Mouse (Mus musculus): ENCODE measurements at regions not wholly inside any gene's neighbourhood (a gene's known extent, or its start where the extent isn't known, plus 50 kb on each side); places are given as distances from the start of the nearest gene placed in this dataset.

DNA sequence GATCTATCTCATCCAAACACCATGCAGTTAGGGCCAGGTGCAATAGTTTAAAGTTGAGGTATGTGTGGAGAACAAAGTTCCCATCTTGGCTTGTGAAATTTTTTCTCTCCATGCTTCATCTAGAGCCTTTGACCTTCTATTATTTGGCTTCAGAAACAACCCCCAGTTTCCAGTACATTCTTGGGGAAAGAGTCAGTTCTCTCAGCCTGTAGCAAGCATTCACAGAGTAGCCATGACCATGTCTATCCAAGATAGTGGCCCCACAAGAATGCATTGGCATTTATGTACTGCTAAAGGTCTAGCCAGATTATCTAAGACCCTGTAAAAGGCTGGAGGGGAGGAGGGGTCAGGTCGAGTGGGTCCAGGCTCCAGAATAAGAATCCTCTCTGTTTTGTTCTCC, 229.8 kb downstream of the En1 start:
- no peak for ATAC-seq (ENCODE audit: insufficient number of reproducible peaks, low FRiP score, low TSS enrichment, low read depth)
- no peaks in the 10 kb centered on the region for H3K4me1 ChIP-seq
- no peaks in the 10 kb centered on the region for H3K27me3 ChIP-seq
- 63% methylated on average over 1 of the region's 1 CpGs for WGBS
- no peak overlapping the region for H3K9ac ChIP-seq
- no peaks in the 10 kb centered on the region for H3K36me3 ChIP-seq
- no peak overlapping the region for H3K27ac ChIP-seq
- no peaks in the 10 kb centered on the region for H3K9me3 ChIP-seq
- H3K4me3 ChIP-seq: no peak overlapping the region
- H3K4me2 ChIP-seq: no peak overlapping the region

DNA sequence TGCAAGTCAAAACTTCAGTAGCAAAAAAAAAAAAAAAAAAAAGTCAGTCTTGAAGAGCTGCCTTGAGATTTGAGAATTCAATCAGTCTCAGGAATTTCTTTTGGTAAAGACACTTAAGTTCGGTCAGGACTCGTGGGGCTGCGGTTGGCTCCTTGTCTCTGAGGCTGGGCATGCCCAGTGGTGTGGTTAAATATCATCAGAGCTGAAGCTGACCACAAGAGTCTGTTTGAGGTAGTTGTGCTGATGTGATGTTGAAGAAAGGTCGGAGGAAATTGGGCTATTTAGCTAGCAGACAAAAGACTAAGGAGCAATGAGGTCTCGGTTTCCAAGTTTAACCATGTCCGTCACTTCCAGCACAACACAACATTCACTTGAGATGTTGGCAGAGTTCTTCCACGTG, 240.4 kb downstream of the En1 start:
- Histone ChIP-seq H3K9ac (no peak overlapping the region), H3K4me2 (no peak overlapping the region)

DNA sequence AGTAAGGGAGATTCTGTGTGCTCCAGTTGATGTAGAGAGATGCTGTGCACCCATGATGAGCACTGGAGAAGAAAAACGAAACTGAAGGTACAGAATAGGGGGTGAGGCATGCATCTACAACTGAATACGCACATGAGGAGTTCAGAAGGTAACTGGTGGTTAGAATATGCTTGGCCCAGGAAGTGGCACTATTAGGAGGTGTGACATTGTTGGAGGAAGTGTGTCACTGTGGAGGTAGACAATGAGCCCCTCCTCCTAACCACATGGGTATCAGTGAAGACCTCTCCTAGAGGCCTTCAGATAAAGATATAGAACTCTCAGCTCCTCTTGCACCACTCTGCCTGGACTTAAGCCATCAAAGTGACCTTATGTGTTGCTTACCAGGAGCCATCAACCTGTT, 243.9 kb downstream of the En1 start:
- no peak overlapping the region for H3K4me3 ChIP-seq
- WGBS: 73% methylated on average over 2 of the region's 2 CpGs
- no peak overlapping the region for H3K4me2 ChIP-seq
- no peaks in the 10 kb centered on the region for H3K27me3 ChIP-seq
- no peak for ATAC-seq (ENCODE audit: insufficient number of reproducible peaks, low FRiP score, low TSS enrichment, low read depth)
- no peaks in the 10 kb centered on the region for H3K36me3 ChIP-seq
- H3K9me3 ChIP-seq: no peaks in the 10 kb centered on the region
- H3K27ac ChIP-seq: no peak overlapping the region
- H3K9ac ChIP-seq: no peak overlapping the region
- no peaks in the 10 kb centered on the region for H3K4me1 ChIP-seq

More for the DNA sequence above, 240.4 kb downstream of the En1 start:
- no peaks in the 10 kb centered on the region for H3K36me3 ChIP-seq
- no peaks in the 10 kb centered on the region for H3K4me1 ChIP-seq
- H3K9me3 ChIP-seq: no peaks in the 10 kb centered on the region
- no peak overlapping the region for H3K4me3 ChIP-seq
- no peaks in the 10 kb centered on the region for H3K27me3 ChIP-seq
- H3K27ac ChIP-seq: no peak overlapping the region
- 48% methylated on average over 7 of the region's 7 CpGs for WGBS
- no peak for ATAC-seq (ENCODE audit: insufficient number of reproducible peaks, low FRiP score, low TSS enrichment, low read depth)

DNA sequence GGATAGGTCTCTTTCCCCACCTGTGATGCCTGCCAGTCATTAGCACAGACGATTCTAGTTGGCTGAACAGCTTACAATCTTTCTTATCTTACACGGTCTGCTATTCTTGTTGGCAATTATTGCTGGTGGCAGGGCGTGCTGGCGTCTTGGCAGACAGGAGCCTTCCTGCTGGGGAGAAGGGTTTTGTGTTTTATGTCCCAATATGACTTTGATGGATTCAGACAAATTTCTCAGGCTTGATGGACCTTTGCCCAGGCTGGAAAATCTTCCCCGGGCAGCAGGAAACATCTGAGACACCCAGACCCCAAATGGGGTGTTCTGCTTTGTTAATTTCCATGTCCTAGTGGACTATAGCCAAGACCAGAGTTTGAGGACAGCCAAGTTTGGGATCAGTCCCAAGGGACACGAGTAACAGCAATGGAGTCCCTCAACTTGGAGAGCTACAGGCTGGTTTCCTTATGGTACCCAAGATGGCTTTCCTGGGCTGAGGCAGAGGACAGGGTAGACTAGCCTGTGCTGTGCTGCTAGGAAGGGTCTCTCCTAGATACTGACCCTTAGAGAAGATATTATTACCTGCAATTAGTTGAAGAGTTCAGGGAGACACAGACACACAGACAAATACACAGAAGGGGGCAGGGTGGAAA, 249.8 kb downstream of the En1 start:
- peaks cover 7% of the 10 kb centered on the region; the same call in 1 of the 2 replicates for H3K4me1 ChIP-seq
- 56% methylated on average over 6 of the region's 6 CpGs for whole genome bisulfite sequencing
- no peak overlapping the region for H3K4me2 ChIP-seq
- ATAC-seq (ENCODE audit: insufficient number of reproducible peaks, low FRiP score, low TSS enrichment, low read depth): no peak
- no peaks in the 10 kb centered on the region for H3K27me3 ChIP-seq
- no peak overlapping the region for H3K4me3 ChIP-seq
- H3K27ac ChIP-seq: no peak overlapping the region
- H3K9ac ChIP-seq: no peak overlapping the region
- H3K9me3 ChIP-seq: no peaks in the 10 kb centered on the region
- H3K36me3 ChIP-seq: no peaks in the 10 kb centered on the region

DNA sequence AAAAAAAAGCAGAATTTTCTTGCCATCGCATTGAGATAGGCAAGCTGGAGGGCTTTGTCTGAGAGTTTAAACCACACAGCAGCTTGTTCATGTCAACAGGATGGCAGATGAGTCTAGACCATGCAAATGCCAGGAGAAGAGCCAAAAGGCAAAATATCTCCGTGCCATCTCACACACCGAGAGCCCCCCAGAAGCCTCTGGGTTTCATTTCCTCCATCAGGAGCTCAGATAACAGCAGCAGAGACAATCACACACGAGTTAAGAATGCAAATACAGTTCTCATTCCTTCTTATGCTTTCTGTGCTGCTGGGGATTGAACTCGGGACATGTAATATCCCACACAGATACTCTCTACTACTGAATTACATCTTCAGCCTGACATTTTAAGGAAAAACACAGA, 255.3 kb downstream of the En1 start:
- H3K9ac ChIP-seq: no peak overlapping the region
- H3K27me3 ChIP-seq: no peaks in the 10 kb centered on the region
- H3K9me3 ChIP-seq: no peaks in the 10 kb centered on the region
- no peak overlapping the region for H3K4me2 ChIP-seq
- no peak overlapping the region for H3K27ac ChIP-seq
- H3K36me3 ChIP-seq: no peaks in the 10 kb centered on the region
- no peak for ATAC-seq (ENCODE audit: insufficient number of reproducible peaks, low FRiP score, low TSS enrichment, low read depth)
- H3K4me3 ChIP-seq: no peak overlapping the region
- peaks cover 2% of the 10 kb centered on the region; the same call in 1 of the 2 replicates for H3K4me1 ChIP-seq
- WGBS: 58% methylated on average over 5 of the region's 5 CpGs

DNA sequence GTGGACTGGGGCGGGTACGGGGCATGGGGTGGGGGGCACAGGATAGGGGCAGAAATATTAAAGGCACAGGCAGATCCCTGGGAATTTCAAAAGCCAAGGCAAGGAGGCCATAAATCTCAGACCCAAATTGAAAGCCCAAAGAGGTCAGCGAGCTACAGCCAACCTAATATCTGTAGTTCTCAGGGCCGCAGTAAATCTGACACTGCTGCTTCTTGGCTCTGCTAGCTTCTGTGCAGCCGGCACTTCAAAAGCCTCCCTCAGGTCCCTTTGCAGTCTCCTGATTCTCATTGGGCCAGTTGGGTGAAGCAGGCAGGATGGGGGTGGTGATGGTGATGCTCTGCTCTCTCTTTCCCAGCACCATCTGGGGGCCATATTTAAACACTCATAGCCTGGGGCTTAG, 257.3 kb downstream of the En1 start:
- Histone ChIP-seq H3K4me2 (no peak overlapping the region), H3K4me3 (no peak overlapping the region), H3K36me3 (no peaks in the 10 kb centered on the region), H3K9ac (no peak overlapping the region), H3K9me3 (no peaks in the 10 kb centered on the region), H3K4me1 (peaks cover 2% of the 10 kb centered on the region; the same call in 1 of the 2 replicates), H3K27ac (no peak overlapping the region), H3K27me3 (no peaks in the 10 kb centered on the region)
- WGBS: 27% methylated on average over 5 of the region's 5 CpGs
- ATAC-seq (ENCODE audit: insufficient number of reproducible peaks, low FRiP score, low TSS enrichment, low read depth): no peak

DNA sequence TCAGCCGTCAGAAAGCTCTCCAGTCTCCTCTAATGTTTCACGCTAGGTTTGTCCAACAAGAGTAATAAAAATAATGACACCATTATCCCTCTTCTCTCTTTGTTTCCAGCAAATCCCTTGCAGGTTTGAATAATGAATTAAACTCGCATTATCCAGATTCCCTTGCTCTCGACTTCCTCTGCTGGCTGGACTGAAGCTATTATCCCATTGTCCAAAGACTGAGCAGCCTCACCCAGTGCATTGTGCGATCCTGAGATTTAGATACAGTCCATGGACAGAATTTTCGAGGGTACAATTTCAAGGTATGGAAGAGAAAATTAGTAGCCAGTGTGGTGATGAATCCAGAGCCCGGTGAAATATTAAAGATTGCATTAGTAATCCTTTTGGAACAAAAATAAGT, 270.3 kb downstream of the En1 start:
- H3K9me3 ChIP-seq: no peaks in the 10 kb centered on the region
- H3K36me3 ChIP-seq: no peaks in the 10 kb centered on the region
- no peak overlapping the region for H3K9ac ChIP-seq
- WGBS: 67% methylated on average over 7 of the region's 7 CpGs
- H3K4me2 ChIP-seq: no peak overlapping the region
- ATAC-seq (ENCODE audit: insufficient number of reproducible peaks, low FRiP score, low TSS enrichment, low read depth): no peak
- no peak overlapping the region for H3K27ac ChIP-seq
- no peak overlapping the region for H3K4me3 ChIP-seq
- no peaks in the 10 kb centered on the region for H3K4me1 ChIP-seq
- no peaks in the 10 kb centered on the region for H3K27me3 ChIP-seq

DNA sequence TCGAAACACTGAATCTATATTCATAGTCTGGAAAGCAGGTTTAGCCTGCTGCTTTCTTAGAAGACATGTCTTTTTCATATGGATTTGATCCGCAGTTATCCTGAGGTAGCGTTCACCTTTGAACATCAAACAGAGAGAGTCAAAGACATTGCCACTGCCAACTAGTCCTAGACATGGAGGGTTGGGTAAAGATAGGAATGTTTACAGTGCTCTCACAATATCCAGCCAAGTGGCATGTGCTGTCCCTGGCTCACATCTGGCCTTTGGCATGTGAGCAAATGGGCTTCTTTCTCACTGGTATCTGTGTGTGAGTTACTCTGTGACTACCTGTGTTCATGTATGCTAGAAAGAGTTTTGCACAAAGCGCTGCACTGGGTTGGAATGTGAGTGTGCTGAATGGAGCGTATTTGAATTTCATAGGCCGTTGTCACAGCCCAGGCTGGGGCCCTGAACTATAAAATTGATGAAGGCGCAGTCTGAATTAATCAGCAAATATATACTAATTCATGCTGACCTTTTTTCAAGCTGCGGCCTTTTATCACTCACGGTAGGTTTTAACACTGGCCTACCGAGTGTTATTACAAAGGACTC, 280.8 kb downstream of the En1 start:
- 75% methylated on average over 10 of the region's 10 CpGs for WGBS

DNA sequence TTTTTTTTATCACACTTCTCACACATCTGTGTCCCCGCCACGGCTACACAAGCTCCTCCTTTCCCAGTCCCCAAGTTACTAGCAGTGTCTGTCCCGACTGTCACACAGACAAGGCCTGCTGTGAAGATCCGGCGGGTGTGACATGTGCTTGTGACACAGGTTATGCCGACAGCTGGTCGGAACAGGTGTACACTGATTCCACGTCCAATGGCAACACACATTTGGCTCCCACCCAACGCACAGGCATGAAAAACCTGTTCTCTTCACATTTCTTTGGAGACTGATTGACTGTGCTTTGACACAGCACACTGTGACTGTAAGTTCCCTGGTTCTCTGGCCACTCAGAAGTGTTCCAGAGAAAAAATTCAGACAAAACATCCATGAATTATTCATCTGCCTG, 281.4 kb downstream of the En1 start:
- Histone ChIP-seq H3K27me3 (no peaks in the 10 kb centered on the region), H3K4me3 (no peak overlapping the region), H3K36me3 (no peaks in the 10 kb centered on the region), H3K9ac (no peak overlapping the region), H3K27ac (no peak overlapping the region), H3K9me3 (no peaks in the 10 kb centered on the region), H3K4me1 (no peaks in the 10 kb centered on the region; the same call in 1 of the 2 replicates), H3K4me2 (no peak overlapping the region)
- WGBS: 61% methylated on average over 9 of the region's 9 CpGs
- ATAC-seq (ENCODE audit: insufficient number of reproducible peaks, low FRiP score, low TSS enrichment, low read depth): no peak

More for the DNA sequence above, 280.8 kb downstream of the En1 start:
- no peaks in the 10 kb centered on the region for H3K27me3 ChIP-seq
- H3K36me3 ChIP-seq: no peaks in the 10 kb centered on the region
- H3K4me2 ChIP-seq: no peak overlapping the region
- H3K4me1 ChIP-seq: no peaks in the 10 kb centered on the region; the same call in 1 of the 2 replicates
- no peak for ATAC-seq (ENCODE audit: insufficient number of reproducible peaks, low FRiP score, low TSS enrichment, low read depth)
- no peaks in the 10 kb centered on the region for H3K9me3 ChIP-seq
- H3K9ac ChIP-seq: no peak overlapping the region
- H3K27ac ChIP-seq: no peak overlapping the region
- no peak overlapping the region for H3K4me3 ChIP-seq

DNA sequence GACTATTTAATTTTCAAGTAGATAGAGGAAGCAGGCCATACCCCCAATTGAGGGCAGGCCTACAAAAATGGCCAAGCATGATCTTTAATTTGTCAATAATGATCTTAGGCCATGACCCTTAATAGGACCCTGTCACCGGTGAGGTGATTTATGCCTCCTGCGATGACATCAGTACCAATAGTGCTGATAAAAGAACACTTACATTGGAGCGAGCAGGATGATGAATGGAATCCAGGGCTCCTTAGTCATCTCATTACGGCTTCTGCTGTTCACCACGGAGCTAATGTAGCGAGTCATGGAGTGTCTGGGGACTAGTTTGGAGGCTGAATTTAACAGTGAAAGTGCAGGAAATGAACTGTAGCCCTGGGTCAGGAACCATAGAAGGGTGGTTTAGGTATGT, 308.6 kb downstream of the En1 start:
- no peaks in the 10 kb centered on the region for H3K36me3 ChIP-seq
- no peaks in the 10 kb centered on the region for H3K4me1 ChIP-seq
- no peak overlapping the region for H3K4me2 ChIP-seq
- WGBS: 54% methylated on average over 6 of the region's 6 CpGs
- H3K4me3 ChIP-seq: no peak overlapping the region
- no peak overlapping the region for H3K27ac ChIP-seq
- H3K9ac ChIP-seq: no peak overlapping the region
- H3K9me3 ChIP-seq: no peaks in the 10 kb centered on the region
- ATAC-seq (ENCODE audit: insufficient number of reproducible peaks, low FRiP score, low TSS enrichment, low read depth): no peak
- H3K27me3 ChIP-seq: no peaks in the 10 kb centered on the region

DNA sequence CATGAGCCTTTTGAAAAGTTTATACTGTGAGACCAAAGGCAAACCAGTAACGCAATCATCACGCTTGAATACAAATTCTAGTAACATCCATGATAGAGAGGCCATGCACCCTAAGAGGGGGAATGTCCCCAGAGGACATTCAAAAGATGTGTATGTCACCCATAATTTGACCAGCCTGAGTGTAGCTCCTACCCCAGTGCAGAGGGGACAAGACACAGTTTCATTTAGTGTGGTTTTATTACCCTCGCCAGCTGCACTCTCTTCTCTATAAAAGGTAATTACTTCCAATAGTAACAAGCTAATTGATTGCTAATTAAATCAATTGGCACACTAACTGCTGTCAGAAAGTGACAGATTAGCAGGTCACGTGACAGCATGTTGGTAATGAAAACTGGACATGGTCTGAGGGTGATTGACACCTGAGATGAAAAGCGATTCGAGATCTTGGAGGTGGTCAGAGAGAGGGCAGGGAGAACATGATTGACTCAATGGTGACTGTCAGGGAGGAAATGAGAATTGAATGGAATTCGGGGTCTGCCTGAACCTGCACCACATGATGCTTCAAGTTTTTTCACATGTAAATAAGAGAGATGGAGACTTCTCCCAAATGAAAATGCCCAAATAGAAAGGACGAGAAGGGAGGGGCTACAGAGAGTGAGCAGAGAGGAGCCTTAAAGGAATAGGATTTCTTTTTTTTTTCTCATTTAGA, 309.9 kb downstream of the En1 start:
- Histone ChIP-seq H3K27me3 (no peaks in the 10 kb centered on the region), H3K4me3 (no peak overlapping the region), H3K4me2 (no peak overlapping the region), H3K4me1 (no peaks in the 10 kb centered on the region), H3K9me3 (no peaks in the 10 kb centered on the region), H3K27ac (no peak overlapping the region), H3K9ac (no peak overlapping the region), H3K36me3 (no peaks in the 10 kb centered on the region)
- 42% methylated on average over 8 of the region's 8 CpGs for WGBS
- no peak for ATAC-seq (ENCODE audit: insufficient number of reproducible peaks, low FRiP score, low TSS enrichment, low read depth)

DNA sequence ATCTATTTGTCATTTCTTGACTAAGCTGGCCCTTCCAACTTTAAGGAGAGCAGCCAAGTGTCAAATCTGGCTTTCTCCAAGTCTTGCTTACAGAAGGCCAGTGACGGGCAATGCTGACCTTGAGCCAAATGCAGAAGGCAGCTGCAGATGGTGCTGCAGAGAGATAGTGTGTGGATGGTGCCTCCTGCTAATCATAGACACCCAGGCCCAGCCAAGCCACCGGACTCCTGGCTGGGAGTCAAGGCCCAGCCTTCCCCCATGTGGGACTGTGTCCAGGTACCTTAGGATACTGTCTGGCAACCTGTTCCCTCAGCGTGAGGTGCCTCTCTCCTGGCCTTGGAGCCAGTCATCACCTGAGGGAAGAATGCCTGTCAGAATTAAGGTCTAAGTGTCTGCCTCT, 319.3 kb downstream of the En1 start:
- WGBS: 67% methylated on average over 3 of the region's 3 CpGs
- Histone ChIP-seq H3K9ac (no peak overlapping the region), H3K9me3 (no peaks in the 10 kb centered on the region), H3K36me3 (no peaks in the 10 kb centered on the region), H3K27ac (no peak overlapping the region), H3K4me3 (no peak overlapping the region), H3K27me3 (no peaks in the 10 kb centered on the region), H3K4me2 (no peak overlapping the region), H3K4me1 (no peaks in the 10 kb centered on the region)
- ATAC-seq (ENCODE audit: insufficient number of reproducible peaks, low FRiP score, low TSS enrichment, low read depth): no peak
